Mouse (Mus musculus): Measurements from ENCODE around the gene Gm20721.

GRCm38 (mm10) chr2:174302526-174302925 lies 44.0 kb downstream of the Gm20721 start:
- no peak for TF ChIP-seq CTCF (IDR thresholded peaks at IDR 0.05; ENCODE audit: low read depth)
- no peak for TF ChIP-seq EP300 (IDR thresholded peaks at IDR 0.05; ENCODE audit: low read depth)
